26 mouse cellular contexts compared by ENCODE assay signal in the genomic region with DNA sequence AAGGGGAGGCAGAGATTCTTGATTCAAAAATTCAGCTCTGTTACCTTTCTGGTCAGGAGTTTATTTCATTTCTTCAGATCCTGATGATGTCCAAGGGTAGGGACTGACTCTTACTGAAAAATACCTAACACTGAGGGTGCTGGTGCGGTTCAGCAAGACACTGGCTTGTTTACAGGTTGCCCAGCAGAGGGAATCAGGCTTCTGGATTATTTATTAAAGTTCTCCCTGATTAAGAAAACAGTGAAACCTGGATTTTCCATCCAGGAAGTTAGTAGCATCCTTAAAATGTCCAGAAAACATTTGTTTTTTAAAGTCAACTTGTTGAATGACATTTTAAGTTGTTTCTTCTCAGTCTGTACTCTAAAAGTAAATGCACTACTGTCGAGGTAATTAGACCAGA.
A peak's percentile ranks its signal among the peaks of the same experiment; 100 is the strongest.
DNase-seq lines count a peak whose midpoint lies in the region; ATAC-seq and TF ChIP-seq lines count a peak whose summit lies in the region.
"Had no signal": no experiment of that assay in that cellular context is flagged by ENCODE, and none has a peak within 500 bp of the region (broad histone marks: within the 10 kb centered on the region; RNA-seq: fewer than 3 reads in every experiment).

No protein-coding gene starts in this region.

- TF ChIP-seq POLR2A in heart, adult 2 months (IDR thresholded peaks at IDR 0.05; ENCODE audit: insufficient read depth, low read depth, low read length): peak; percentile 27; the same call in 1 of the 2 replicates

- peak overlapping the region; percentile 31 for H3K4me3 ChIP-seq in heart, adult 2 months
- no peak overlapping the region for H3K4me3 ChIP-seq in kidney, postnatal 0 days (replicated peaks; ENCODE audit: low read depth, low read length)
- H3K4me3 ChIP-seq: embryonic facial prominence, embryonic 15.5 days; forebrain, embryonic 12.5 days; midbrain, embryonic 10.5 days; midbrain, embryonic 15.5 days had no signal

- H3K27ac ChIP-seq in heart, adult 2 months: peak overlapping the region; percentile 57
- H3K27ac ChIP-seq in kidney, postnatal 0 days: no peak overlapping the region
- H3K27ac ChIP-seq: embryonic facial prominence, embryonic 15.5 days; forebrain, embryonic 12.5 days; hindbrain, embryonic 14.5 days; midbrain, embryonic 10.5 days; midbrain, embryonic 15.5 days; stomach, postnatal 0 days had no signal

- 0 out of 2 replicates have a peak, but pooled peaks have one; percentile 39 for TF ChIP-seq EP300 in heart, adult 2 months (IDR thresholded peaks at IDR 0.05; ENCODE audit: insufficient read depth, low read depth, low read length)

- H3K9ac ChIP-seq in heart, adult 2 months (ENCODE audit: low read depth, low read length): 0 out of 2 replicates have a peak overlapping the region, but pooled peaks have one; percentile 2
- H3K9ac ChIP-seq in kidney, postnatal 0 days (ENCODE audit: low read depth, low read length): no peak overlapping the region
- H3K9ac ChIP-seq: embryonic facial prominence, embryonic 15.5 days; forebrain, embryonic 12.5 days; forebrain, postnatal 0 days; hindbrain, embryonic 14.5 days; midbrain, embryonic 15.5 days had no signal

- peak; percentile 60 for TF ChIP-seq CTCF in heart, adult 2 months (IDR thresholded peaks at IDR 0.05)
- TF ChIP-seq CTCF in kidney, postnatal 0 days (IDR thresholded peaks at IDR 0.05; ENCODE audit: low read depth): 0 out of 2 replicates have a peak, but pooled peaks have one; percentile 3

- H3K9me3 ChIP-seq in kidney, postnatal 0 days (replicated peaks; ENCODE audit: low read length): no peaks in the 10 kb centered on the region
- H3K9me3 ChIP-seq: embryonic facial prominence, embryonic 15.5 days; forebrain, embryonic 12.5 days; midbrain, embryonic 10.5 days; midbrain, embryonic 15.5 days had no signal

- 42% methylated on average over 2 of the region's 2 CpGs for WGBS in heart, adult 2 months
- WGBS in kidney, postnatal 0 days: 48% methylated on average over 2 of the region's 2 CpGs

- peaks cover 5% of the 10 kb centered on the region for H3K4me1 ChIP-seq in heart, adult 2 months (ENCODE audit: control insufficient read depth, insufficient read depth, low read length)
- H3K4me1 ChIP-seq in kidney, postnatal 0 days (replicated peaks; ENCODE audit: insufficient read depth, low read length): 0 out of 2 replicates have a peak, but pooled peaks cover 2% of the 10 kb centered on the region
- H3K4me1 ChIP-seq: forebrain, embryonic 12.5 days; midbrain, embryonic 10.5 days had no signal

- no peak for ATAC-seq in kidney, postnatal 0 days (replicated peaks; ENCODE audit: low FRiP score, low read depth)
- no peak for ATAC-seq in frontal cortex, adult (ENCODE audit: low TSS enrichment)
- ATAC-seq: forebrain, postnatal 0 days; intestine, postnatal 0 days; midbrain, embryonic 15.5 days had no signal

- H3K36me3 ChIP-seq in heart, adult 2 months (ENCODE audit: control insufficient read depth, insufficient read depth, low read length): peaks cover 5% of the 10 kb centered on the region
- H3K36me3 ChIP-seq in kidney, postnatal 0 days (ENCODE audit: insufficient read depth, low read length): no peaks in the 10 kb centered on the region
- H3K36me3 ChIP-seq: embryonic facial prominence, embryonic 15.5 days; forebrain, embryonic 12.5 days; midbrain, embryonic 10.5 days; midbrain, embryonic 15.5 days had no signal

- H3K4me2 ChIP-seq in kidney, postnatal 0 days (ENCODE audit: low read length): peak overlapping the region; percentile 17; the same call in 1 of the 2 replicates
- H3K4me2 ChIP-seq: embryonic facial prominence, embryonic 15.5 days; forebrain, embryonic 12.5 days; hindbrain, embryonic 14.5 days; liver, embryonic 11.5 days; midbrain, embryonic 15.5 days had no signal

- intact Hi-C loops in heart, adult 2 months (cut with DNase I): loop anchor here (2.0 to 10.0 kb wide), 3 partner anchors 214 to 526 kb away; partner anchors contain the start of genes Agmo and Meox2
- intact Hi-C loops in heart, postnatal 14 days (cut with DNase I): loop anchor here (2.0 to 10.0 kb wide), 5 partner anchors 199 to 544 kb away; partner anchors contain the start of genes Agmo and Meox2

- no peaks in the 10 kb centered on the region for H3K79me2 ChIP-seq in heart, adult 2 months (replicated peaks; ENCODE audit: control insufficient read depth, insufficient read depth, low read length)

- no peak for DNase-seq in heart, adult 2 months
- no peak for DNase-seq in heart, postnatal 14 days
- no peak for DNase-seq in kidney, postnatal 0 days (ENCODE audit: low spot score)
- no peak for DNase-seq in kidney, postnatal 4 days
- peak; percentile 6 for DNase-seq in lung, postnatal 10 days
- no peak for DNase-seq in lung, postnatal 4 days
- no peak for DNase-seq in MN1 (ENCODE audit: low spot score)
- DNase-seq: adrenal gland, postnatal 14 days; cerebellum, adult 11-12 months; cerebellum, adult 9-11 months; forebrain, postnatal 0 days; gastrocnemius, postnatal 25 days; kidney, postnatal 10 days; layer of hippocampus, adult 9-11 months; right cerebral cortex, postnatal 4 days; thymus, adult 18-20 months; thymus, postnatal 25 days had no signal

- no peaks in the 10 kb centered on the region for H3K27me3 ChIP-seq in heart, adult 2 months (ENCODE audit: control insufficient read depth, insufficient read depth, low read length)
- H3K27me3 ChIP-seq in kidney, postnatal 0 days (ENCODE audit: insufficient read depth, low read length): no peaks in the 10 kb centered on the region
- H3K27me3 ChIP-seq: embryonic facial prominence, embryonic 15.5 days; forebrain, embryonic 12.5 days; midbrain, embryonic 15.5 days had no signal
